Mouse (Mus musculus): ENCODE results near the gene Nr6a1.

DNA sequence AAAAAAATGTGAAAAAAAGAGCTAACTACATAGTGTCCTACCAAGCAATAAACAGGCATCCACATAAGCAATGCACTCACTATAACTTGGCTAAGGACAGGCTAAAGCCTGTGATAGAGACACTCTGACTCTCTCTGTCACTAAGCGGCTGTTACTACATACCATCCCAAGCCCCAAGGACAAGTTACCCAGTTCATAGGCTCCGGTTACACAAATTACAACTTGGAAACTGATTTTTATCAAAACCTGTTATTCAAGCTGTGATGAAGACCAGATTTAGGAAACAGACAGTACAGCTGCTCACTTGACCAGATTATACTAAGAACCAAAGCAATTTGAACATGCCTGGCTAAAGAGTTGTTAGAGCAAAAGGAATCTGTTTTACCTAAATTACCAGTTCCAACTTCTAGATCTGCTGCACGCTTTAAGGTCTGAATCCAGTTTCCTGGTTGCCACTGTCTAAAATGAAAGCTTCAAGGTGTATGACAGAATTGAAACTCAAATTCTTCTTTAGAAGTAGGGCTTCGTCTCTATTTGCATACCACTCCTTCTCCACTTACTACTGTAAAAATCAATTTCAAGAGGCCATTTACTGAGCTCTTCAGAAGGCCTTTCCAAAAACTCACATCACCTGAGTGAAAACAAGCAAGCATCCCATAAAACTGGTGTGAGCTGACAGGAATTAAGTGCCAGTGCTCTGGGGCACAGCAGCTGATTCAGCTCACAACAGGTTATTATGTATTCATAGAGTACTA lies 160.1 kb downstream of the Nr6a1 start:
- TF ChIP-seq REST (IDR thresholded peaks at IDR 0.05; ENCODE audit: insufficient read depth, insufficient read length) (no peak), SRF (IDR thresholded peaks at IDR 0.05; ENCODE audit: control insufficient read depth, insufficient read length, low read depth) (no peak), MAX (IDR thresholded peaks at IDR 0.05; ENCODE audit: low read depth) (no peak), MYOD1 (IDR thresholded peaks at IDR 0.05; ENCODE audit: control insufficient read depth in 1 of 3, insufficient read length in 2 of 3, low read depth in 2 of 3) (no peak), POLR2A (IDR thresholded peaks at IDR 0.05; ENCODE audit: insufficient read length, low read depth) (no peak), E2F4 (IDR thresholded peaks at IDR 0.05; ENCODE audit: insufficient read depth) (no peak), CEBPB (IDR thresholded peaks at IDR 0.05; ENCODE audit: insufficient read depth, poor library complexity, severe bottlenecking) (no peak), POLR2AphosphoS2 (IDR thresholded peaks at IDR 0.05; ENCODE audit: insufficient read length, low read depth) (no peak), MYOG (IDR thresholded peaks at IDR 0.05; ENCODE audit: control insufficient read depth in 1 of 3, insufficient read depth in 1 of 3, insufficient read length in 2 of 3, low read depth in 2 of 3) (no peak), USF1 (IDR thresholded peaks at IDR 0.05; ENCODE audit: low read depth) (no peak)

All from myocyte (in vitro differentiated cells).